Mouse (Mus musculus) heart, adult 2 months (tissue): ENCODE data around the gene Rag1.

ENCODE experiments used
- CTCF ChIP-seq: fragments of 200-600 bp; IDR thresholded peaks from 2 replicates; pipeline ENCODE4 v1.8.1; 2022; ENCODE audit warnings: antibody characterized with exemption, mild to moderate bottlenecking, moderate library complexity
- POLR2A ChIP-seq: fragments of 200-500 bp; IDR thresholded peaks from 2 replicates; pipeline ENCODE4 v1.6.1; 2011; ENCODE audit warnings: mild to moderate bottlenecking, low read depth, low read length, control low read depth; ENCODE audit not compliant: insufficient read depth

DNA sequence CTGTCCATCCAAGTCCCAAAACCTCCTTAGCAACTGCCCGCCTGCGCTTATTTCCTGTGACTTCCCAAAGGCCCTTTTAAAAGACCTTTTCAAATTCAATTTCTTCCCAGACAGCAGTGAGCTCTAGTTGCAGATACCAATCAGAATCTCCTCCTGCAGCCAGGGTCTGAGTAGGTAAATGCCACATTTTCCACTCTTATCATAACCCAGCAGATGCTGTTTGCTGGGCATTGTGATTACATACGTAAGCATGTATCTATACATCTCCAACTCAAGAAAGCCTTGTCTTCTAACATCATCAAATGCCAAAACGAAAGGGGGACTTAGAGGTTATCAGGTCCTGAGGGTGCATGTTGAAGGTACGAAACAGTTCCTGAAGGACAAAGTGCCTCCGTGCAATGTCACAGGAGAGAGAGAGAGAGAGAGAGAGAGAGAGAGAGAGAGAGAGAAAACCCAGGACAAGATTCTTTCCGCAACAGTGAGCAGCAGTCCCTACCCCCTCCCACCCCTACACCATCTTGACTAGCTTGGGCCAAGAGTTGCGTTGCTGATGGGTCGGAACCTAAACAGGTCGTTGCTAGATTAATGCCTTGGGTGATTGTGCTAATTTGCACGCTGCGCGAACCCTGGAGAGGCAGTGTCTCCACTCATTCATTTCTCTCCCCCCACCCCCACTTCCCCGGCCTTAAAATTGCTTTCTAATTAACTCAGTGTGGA lies 3.1 kb upstream of the Rag1 start:
- TF ChIP-seq CTCF (no peak), POLR2A (no peak)
